Mouse (Mus musculus) myocyte (in vitro differentiated cells): ENCODE measurements around the gene Fan1. TPM values are rescaled to one million over a fixed set of nuclear protein-coding genes. Genes with fewer than 3 reads are reported as not detected.

Experiments
- polyA plus RNA-seq: library from polyadenylated mRNA; unstranded; fragments of >200 nt; fragmentation: generic; extraction: Trizol; gene quantifications from one replicate; pipeline ENCODE4 v1.2.1, GENCODE M21; 2012; ENCODE audit warnings: missing spikeins

Fan1 gene
- polyA plus RNA-seq, 1 experiment: 1.7 TPM

Other genes starting within 250 kb of the Fan1 start
- 0.17 TPM for gene Trpm1, start 220.3 kb downstream of the Fan1 start, polyA plus RNA-seq
- 5.6 TPM for gene Mtmr10, start 86.4 kb downstream of the Fan1 start, polyA plus RNA-seq
- 8.4 TPM for gene Mphosph10, start 18.2 kb upstream of the Fan1 start, polyA plus RNA-seq
- 18.9 TPM for gene Mcee, start 18.5 kb upstream of the Fan1 start, polyA plus RNA-seq
- gene Apba2, start 127.6 kb upstream of the Fan1 start, polyA plus RNA-seq: not detected